Mouse (Mus musculus) midbrain, postnatal 0 days (tissue): Measurements from ENCODE around the gene Myo18b. TPM values are rescaled to one million over a fixed set of nuclear protein-coding genes. Genes with fewer than 3 reads are reported as not detected.

Experiments used
- ATAC-seq: fragments of 200-750 bp; cut with Nextera tagmentation; 2 replicates; pipeline ENCODE4 v1.8.0; 2017; ENCODE audit warnings: moderate number of reproducible peaks, mild to moderate bottlenecking, moderate TSS enrichment, moderate library complexity; ENCODE audit not compliant: low FRiP score
- DNase-seq: peaks from one replicate; pipeline ENCODE4 v3.0.0-alpha.2; 2015; ENCODE audit warnings: low spot score
- H3K27ac ChIP-seq: fragments of 300-500 bp; sonication (generic); 2 replicates; pipeline ENCODE4 v1.5.1; 2014; ENCODE audit warnings: low read depth, mild to moderate bottlenecking, low read length, mixed read lengths
- H3K27me3 ChIP-seq: fragments of 300-500 bp; sonication (generic); 2 replicates; pipeline ENCODE4 v1.6.1; 2014; ENCODE audit warnings: low read length, control low read depth, mixed read lengths; ENCODE audit not compliant: insufficient read depth
- H3K36me3 ChIP-seq: fragments of 300-500 bp; sonication (generic); 2 replicates; pipeline ENCODE4 v1.6.1; 2014; ENCODE audit warnings: low read length, control low read depth, mixed read lengths; ENCODE audit not compliant: insufficient read depth
- H3K4me1 ChIP-seq: fragments of 300-500 bp; sonication (generic); 2 replicates; pipeline ENCODE4 v1.6.1; 2014; ENCODE audit warnings: mild to moderate bottlenecking, control low read depth, antibody characterized with exemption, low read length, mixed read lengths; ENCODE audit not compliant: insufficient read depth
- H3K4me2 ChIP-seq: fragments of 300-500 bp; sonication (generic); 2 replicates; pipeline ENCODE4 v1.6.1; 2014; ENCODE audit warnings: low read depth, mild to moderate bottlenecking, low read length, mixed read lengths; ENCODE audit not compliant: poor library complexity, severe bottlenecking
- H3K4me3 ChIP-seq: fragments of 300-500 bp; sonication (generic); 2 replicates; pipeline ENCODE4 v1.5.1; 2014; ENCODE audit warnings: low read depth, mild to moderate bottlenecking, low read length, moderate library complexity
- H3K9ac ChIP-seq: fragments of 300-500 bp; sonication (generic); replicated peaks from 2 replicates; pipeline ENCODE4 v1.6.1; 2014; ENCODE audit warnings: mild to moderate bottlenecking, low read length, moderate library complexity, mixed read lengths; ENCODE audit not compliant: poor library complexity, severe bottlenecking
- H3K9me3 ChIP-seq: fragments of 300-500 bp; sonication (generic); 2 replicates; pipeline ENCODE4 v1.6.1; 2016; ENCODE audit warnings: low read length, control low read depth
- CTCF ChIP-seq: IDR thresholded peaks from 2 replicates; pipeline ENCODE4 v1.5.1; 2016; ENCODE audit warnings: antibody characterized with exemption, mild to moderate bottlenecking
- WGBS: fragments of 180-500 bp; shearing (Covaris S2); extraction: QIAGEN DNeasy Blood & Tissue Kit; methylation state at CpG from one replicate; pipeline ENCODE4 v1.1.7; 2014; 5-methylcytosine and 5-hydroxymethylcytosine counted together
- polyA plus RNA-seq: library from polyadenylated mRNA; unstranded; fragments of >200 nt; fragmentation: Nextera tagmentation; extraction: Ambion mirVana; gene quantifications from 2 replicates; pipeline ENCODE4 v1.2.1, GENCODE M21; 2015
- total RNA-seq: library from RNA; depleted of rRNA; stranded (reverse); fragments of >200 nt; gene quantifications from 2 replicates; pipeline ENCODE4 v1.2.3, GENCODE M21; 2014

The Myo18b gene
- total and polyA plus RNA-seq, 2 experiments from 2014 or later: 1.3 to 1.9 TPM

DNA sequence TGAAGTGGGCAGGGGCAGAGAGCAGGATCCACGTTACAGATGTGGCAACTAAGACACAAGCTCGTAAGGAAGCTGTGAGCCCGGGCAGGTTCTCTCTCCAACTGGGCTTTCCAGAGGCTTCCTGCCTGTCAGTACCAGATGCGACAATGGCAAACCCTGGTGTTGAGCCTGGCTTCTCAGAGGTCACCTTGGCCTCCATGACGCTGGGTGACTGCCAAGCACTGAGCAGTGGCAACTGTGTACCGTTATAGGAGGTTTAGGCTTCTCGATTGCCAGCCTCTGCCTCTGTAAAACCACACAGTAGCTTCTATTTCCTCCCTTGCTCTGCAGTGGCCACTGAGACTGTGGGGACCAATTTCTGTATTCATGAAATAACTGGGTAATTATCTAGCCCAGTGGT lies 81.1 kb downstream of the Myo18b start:
- DNase-seq: no peak
- H3K9me3 ChIP-seq: no peaks in the 10 kb centered on the region
- no peaks in the 10 kb centered on the region for H3K36me3 ChIP-seq
- no peak overlapping the region for H3K4me3 ChIP-seq
- ATAC-seq: no peak
- H3K4me1 ChIP-seq: no peaks in the 10 kb centered on the region
- no peak overlapping the region for H3K27ac ChIP-seq
- TF ChIP-seq CTCF: no peak
- no peak overlapping the region for H3K4me2 ChIP-seq
- H3K9ac ChIP-seq: no peak overlapping the region
- WGBS: 76% methylated on average over 7 of the region's 7 CpGs
- H3K27me3 ChIP-seq: no peaks in the 10 kb centered on the region

DNA sequence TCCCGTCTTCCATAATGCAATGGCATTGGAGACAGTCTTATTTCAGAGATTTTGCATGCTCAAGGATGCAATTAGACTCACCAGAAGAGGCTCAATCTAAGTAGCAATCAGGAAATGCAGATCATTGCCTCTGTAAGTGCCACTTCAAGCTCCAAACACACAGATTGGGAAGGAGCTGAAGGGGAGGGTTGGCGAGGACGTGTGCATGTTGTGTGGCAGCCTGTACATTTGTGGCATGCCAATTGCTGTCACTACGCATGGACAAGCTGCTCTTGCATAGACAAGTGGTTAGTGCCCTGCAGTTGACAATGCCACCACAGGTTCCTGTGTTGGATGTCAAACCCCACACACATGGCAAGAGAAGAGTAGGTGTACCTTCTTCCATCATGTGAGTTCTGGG lies 88.5 kb downstream of the Myo18b start:
- TF ChIP-seq CTCF: no peak
- Histone ChIP-seq H3K4me3 (no peak overlapping the region), H3K27ac (no peak overlapping the region), H3K9ac (no peak overlapping the region), H3K36me3 (no peaks in the 10 kb centered on the region), H3K4me1 (no peaks in the 10 kb centered on the region), H3K9me3 (no peaks in the 10 kb centered on the region), H3K4me2 (no peak overlapping the region), H3K27me3 (no peaks in the 10 kb centered on the region)
- 96% methylated on average over 4 of the region's 4 CpGs for WGBS
- DNase-seq: no peak
- ATAC-seq: no peak

DNA sequence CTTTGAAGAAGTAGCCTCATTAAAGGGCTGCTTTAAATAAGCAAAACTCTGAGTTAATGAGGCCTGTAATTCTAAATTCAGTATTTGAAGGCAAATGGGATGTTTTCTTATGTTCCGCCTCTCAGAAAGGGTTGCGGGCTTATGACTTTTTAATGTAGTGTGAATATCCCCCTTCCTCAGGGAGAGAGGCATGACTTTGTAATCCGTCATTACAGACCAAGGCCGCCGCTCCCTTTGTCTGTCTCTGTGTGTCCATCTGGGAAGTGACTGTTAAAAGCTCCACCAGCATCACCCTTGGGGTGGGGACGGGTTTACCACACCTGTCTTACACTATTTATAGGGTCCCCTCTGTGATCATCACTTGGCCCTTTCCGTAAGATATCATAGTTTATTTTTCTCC lies 100.1 kb downstream of the Myo18b start:
- DNase-seq: no peak
- Histone ChIP-seq H3K9ac (no peak overlapping the region), H3K27me3 (no peaks in the 10 kb centered on the region), H3K4me2 (no peak overlapping the region), H3K4me1 (0 out of 2 replicates have a peak, but pooled peaks cover 4% of the 10 kb centered on the region), H3K27ac (no peak overlapping the region), H3K4me3 (no peak overlapping the region), H3K9me3 (no peaks in the 10 kb centered on the region), H3K36me3 (no peaks in the 10 kb centered on the region)
- 37% methylated on average over 7 of the region's 7 CpGs for WGBS
- TF ChIP-seq CTCF: no peak
- no peak for ATAC-seq

DNA sequence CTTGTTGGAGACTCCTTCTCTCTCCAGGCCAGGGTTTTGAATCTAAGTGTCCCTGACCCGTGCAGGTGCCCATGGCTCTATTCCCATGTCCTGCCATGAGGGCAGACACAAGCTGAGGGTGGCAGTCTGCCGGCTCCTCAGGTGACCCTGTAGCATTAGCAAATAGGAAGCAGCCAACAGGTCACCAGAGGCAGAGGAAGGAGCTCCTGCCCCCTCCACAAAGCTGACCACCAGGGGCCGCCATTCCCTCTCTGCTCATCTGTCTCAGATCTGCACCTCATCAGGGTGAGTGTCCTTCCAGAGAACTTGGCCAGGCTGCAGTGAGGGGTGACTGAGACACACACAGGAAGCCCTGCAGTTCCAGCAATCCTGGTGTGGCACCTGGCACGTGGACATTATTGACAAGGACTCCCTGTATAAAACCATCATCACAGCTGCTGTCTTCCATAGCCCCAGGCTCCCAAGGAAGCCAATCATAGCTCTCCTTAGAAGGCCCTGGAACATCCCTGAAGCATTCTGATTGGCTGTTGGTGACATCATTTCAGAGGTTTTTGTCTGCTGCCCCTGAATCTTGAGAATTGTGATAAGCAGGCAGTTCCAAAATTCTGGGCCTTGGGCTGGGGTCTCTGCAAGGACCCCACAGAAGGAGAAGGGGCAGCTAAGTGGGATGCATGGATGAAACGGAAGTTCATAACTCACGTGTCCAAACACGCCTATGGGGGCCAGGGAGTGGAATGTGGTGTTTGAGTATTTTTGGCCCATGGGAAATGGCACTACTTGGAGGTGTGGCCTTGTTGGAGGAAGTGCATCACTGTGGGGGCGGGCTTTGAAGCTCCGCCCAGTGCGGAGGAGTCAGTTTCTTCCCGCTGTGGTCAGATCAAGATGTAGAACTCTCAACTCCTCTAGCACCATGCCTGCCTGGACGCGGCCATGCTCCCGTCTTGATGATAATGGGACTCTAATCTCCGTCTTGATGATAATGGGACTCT lies 104.1 kb downstream of the Myo18b start:
- 0 out of 2 replicates have a peak, but pooled peaks have one; percentile 52 for ATAC-seq
- Histone ChIP-seq H3K9ac (no peak overlapping the region), H3K4me1 (0 out of 2 replicates have a peak, but pooled peaks cover 4% of the 10 kb centered on the region), H3K4me3 (no peak overlapping the region), H3K27ac (no peak overlapping the region), H3K9me3 (no peaks in the 10 kb centered on the region), H3K27me3 (no peaks in the 10 kb centered on the region), H3K4me2 (no peak overlapping the region), H3K36me3 (no peaks in the 10 kb centered on the region)
- 85% methylated on average over 14 of the region's 15 CpGs for WGBS
- no peak for DNase-seq
- TF ChIP-seq CTCF: peak; percentile 38

DNA sequence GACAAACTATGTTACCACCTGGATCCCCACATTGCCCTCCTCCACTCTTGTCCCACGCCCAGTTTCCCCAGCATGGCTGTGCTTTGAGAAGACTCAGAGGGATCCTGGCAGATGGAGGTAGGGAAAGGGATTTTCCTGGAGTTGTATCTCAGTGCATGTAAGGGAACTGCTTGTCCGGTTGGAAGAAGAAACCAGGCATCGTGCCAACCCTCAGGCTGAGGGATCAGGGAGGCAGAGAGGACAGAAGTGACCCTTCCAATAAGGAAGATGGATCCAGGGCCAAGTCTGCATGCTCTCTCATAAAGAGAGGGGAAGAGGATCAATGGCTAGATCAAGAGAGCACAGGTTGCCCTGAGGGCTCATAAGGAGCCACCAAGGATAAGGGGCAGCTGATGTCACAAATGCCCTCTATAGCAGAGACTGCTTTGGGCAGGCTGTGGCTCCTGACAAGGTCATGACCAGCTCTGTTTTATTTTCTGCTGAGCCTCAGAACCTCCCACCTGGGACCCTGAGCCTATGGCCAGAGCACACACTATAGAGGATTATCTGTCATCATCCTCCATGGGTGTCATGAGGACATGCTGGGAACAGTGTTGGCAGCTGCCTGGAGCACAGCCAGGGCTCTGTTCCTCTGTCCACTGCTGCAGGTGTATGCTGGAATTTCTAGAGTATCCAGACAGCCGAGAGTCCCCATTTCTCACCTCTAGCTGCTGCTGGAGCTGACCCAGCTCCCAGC lies 105.6 kb downstream of the Myo18b start:
- no peak for TF ChIP-seq CTCF
- Histone ChIP-seq H3K36me3 (no peaks in the 10 kb centered on the region), H3K9me3 (no peaks in the 10 kb centered on the region), H3K27ac (no peak overlapping the region), H3K4me1 (no peaks in the 10 kb centered on the region), H3K27me3 (no peaks in the 10 kb centered on the region), H3K4me2 (no peak overlapping the region), H3K4me3 (no peak overlapping the region), H3K9ac (no peak overlapping the region)
- DNase-seq (no peak), ATAC-seq (no peak)
- 66% methylated on average over 4 of the region's 4 CpGs for WGBS

DNA sequence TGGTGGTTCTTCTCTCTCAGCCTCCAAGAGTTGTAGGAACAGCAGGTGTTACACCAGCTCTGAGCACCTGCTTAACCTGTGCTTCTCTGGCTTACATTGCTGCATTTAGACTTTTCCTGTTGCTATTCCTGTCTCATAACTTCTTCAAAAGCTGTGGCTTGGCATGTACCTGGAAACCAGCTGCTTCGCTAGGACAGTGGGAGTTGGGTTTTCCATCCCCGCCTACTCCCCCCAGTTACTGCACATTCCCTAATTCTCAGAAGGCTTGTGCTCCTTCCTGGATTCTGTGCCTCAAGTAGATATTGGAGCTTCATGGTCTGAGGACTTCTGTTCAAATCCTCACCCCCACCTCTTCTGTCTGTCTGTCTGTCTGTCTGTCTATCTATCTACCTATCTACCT lies 107.7 kb downstream of the Myo18b start:
- no peak for ATAC-seq
- H3K27ac ChIP-seq: no peak overlapping the region

More for the DNA sequence above, 107.7 kb downstream of the Myo18b start:
- no peak overlapping the region for H3K4me2 ChIP-seq
- H3K4me1 ChIP-seq: no peaks in the 10 kb centered on the region
- H3K4me3 ChIP-seq: no peak overlapping the region
- H3K36me3 ChIP-seq: no peaks in the 10 kb centered on the region
- no peak for TF ChIP-seq CTCF
- H3K9me3 ChIP-seq: no peaks in the 10 kb centered on the region
- no peak for DNase-seq
- H3K9ac ChIP-seq: no peak overlapping the region
- 88% methylated on average over 2 of the region's 2 CpGs for WGBS
- no peaks in the 10 kb centered on the region for H3K27me3 ChIP-seq
